Mouse (Mus musculus): ENCODE results near the gene Selenbp2.
"Not testable (repeated sequence)": the region's sequence is repeated elsewhere in the genome, so short reads cannot be mapped to it uniquely, and the experiment has no call there.

Gene Selenbp2

GRCm38 (mm10) chr3:94693329-94693825, at the start of gene Selenbp2:
TSS of gene Selenbp2 (plus strand) at chr3:94693556.
- in situ Hi-C loops (cut with MboI, MseI): no loop called here

- in situ Hi-C loops (cut with MboI, MseI): no loop called here
Observed at GRCm38 (mm10) chr3:94648755-94649590, 44.4 kb upstream of the Selenbp2 start.

GRCm38 (mm10) chr3:94650409-94650808, 42.9 kb upstream of the Selenbp2 start:
- in situ Hi-C loops (cut with MboI, MseI): no loop called here

GRCm38 (mm10) chr3:94653967-94654366, 39.4 kb upstream of the Selenbp2 start:
- in situ Hi-C loops (cut with MboI, MseI): not testable (repeated sequence)

DNA sequence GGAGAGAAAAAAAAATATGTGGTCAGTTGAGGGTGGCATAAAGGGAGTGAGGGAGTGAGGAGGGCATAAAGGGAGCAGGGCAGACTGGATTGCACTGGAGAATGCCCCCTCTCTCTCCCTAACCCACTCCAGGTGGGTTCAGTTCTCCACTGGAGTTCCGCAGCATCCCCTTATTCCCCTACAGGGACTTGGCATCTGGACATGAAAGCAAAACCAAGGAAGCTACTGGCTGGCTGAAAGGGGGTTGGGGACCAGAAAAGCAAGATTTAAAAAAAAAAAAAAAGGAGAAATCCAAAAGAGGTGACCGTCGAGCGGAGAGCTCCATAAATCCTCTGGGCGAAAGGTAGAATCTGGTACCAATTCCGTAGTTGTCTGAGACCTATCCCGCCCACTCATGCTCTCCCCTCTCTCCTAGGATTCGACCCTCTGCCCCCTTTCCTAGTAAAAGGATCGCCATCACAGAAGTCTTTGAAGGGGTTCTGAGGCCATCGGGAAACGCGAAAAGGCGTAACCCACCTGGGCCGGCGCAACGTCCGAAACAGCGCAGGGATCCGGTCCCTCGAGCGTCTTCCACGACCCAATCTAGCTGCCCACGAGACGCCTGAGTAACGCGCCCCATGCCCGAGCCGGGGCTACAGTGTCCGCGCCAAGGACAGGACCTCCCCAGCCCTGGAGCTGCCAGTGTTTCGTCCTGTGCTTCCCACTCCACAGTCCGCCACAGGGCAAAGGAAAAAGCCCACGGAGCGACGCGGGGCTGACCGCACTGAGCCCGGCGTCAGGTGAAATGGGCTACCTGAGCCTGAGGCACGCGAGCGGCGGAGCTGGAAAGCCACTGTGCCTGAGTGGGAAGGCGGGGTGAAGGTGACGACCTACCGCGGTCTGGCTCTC, 35.3 kb upstream of the Selenbp2 start:
- in situ Hi-C loops (cut with MboI, MseI): not testable (repeated sequence)

GRCm38 (mm10) chr3:94658740-94659095, 34.6 kb upstream of the Selenbp2 start, which contains the start of gene Tuft1:
TSS of gene Tuft1 (minus strand) at chr3:94658872.
- in situ Hi-C loops (cut with MboI, MseI): not testable (repeated sequence)

DNA sequence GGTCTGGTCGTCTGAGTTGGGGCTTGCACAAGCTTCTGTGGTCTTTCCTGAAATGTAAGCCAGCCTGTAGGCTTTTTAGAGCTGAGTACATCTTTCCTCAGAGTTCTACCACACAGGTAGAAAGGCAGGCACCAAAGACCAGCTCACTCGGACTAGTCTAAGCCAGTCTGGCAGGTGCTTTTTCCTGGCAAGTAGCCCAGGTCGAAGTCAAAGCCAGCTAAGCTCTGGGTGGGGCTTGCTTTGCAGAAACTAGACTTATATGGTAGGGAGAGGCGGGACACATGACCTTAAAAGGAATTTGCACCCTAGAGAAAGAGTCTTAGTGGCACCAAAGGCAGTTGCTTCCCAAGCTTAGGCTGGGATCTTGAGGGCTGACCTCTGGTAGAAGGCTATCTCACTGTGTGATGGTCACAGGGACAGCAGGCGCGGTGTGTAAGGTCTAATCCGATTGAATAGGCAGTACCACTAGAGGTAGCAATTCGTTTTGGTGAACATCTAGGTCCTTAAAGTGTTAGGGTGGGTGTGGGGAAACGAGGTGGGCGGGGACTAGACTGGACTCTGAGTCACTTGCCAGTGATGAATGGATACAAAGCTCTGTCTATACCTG, 34.1 kb upstream of the Selenbp2 start:
- in situ Hi-C loops (cut with MboI, MseI): not testable (repeated sequence)

GRCm38 (mm10) chr3:94660841-94661240, 32.5 kb upstream of the Selenbp2 start:
- in situ Hi-C loops (cut with MboI, MseI): loop anchor here (5.0 kb wide), 1 partner anchor 101 kb away; no protein-coding TSS in a partner anchor

DNA sequence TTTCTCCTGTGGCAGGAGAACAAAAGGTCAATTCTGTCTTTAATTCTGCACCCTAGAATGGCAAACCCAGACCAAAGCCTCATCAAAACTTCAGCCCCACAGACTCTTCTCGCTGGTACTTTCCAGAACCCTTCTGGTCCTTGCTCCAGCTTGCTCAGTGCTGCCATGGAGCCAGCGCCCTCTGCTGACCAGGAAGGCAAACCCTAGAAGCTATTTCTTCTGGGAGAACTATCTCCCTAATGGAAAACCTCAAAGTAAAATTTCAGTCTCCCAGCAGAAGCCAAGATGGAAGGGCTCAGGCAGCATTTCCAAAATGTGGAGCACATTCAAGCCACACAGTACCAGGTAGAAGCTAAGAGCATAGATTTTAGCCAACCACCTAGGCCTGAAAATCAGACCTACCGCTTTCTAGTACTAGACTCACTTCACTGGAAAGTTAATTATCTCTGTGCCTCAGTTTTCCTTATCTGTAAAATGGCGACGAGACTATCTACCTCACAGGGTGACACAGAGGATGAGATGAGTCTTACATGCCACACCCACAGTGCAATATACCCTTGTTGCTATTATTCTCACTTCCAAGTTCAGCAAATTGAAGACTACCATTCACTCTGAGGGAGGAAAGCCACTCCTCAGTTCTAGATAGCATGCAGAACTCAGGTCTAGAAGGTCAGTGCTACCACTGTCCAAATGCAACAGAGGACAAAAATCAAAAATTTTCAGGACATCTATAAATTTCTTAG, 28.1 kb upstream of the Selenbp2 start:
- in situ Hi-C loops (cut with MboI, MseI): not testable (repeated sequence)

GRCm38 (mm10) chr3:94665896-94666295, 27.5 kb upstream of the Selenbp2 start:
- in situ Hi-C loops (cut with MboI, MseI): not testable (repeated sequence)

- in situ Hi-C loops (cut with MboI, MseI): not testable (repeated sequence)
Observed at GRCm38 (mm10) chr3:94675101-94675500, 18.3 kb upstream of the Selenbp2 start.

GRCm38 (mm10) chr3:94679351-94679841, 14.0 kb upstream of the Selenbp2 start:
- in situ Hi-C loops (cut with MboI, MseI): no loop called here

- in situ Hi-C loops (cut with MboI, MseI): not testable (repeated sequence)
Observed at GRCm38 (mm10) chr3:94680032-94680431, 13.3 kb upstream of the Selenbp2 start.

GRCm38 (mm10) chr3:94680783-94681182, 12.6 kb upstream of the Selenbp2 start:
- in situ Hi-C loops (cut with MboI, MseI): no loop called here

GRCm38 (mm10) chr3:94683646-94684045, 9.7 kb upstream of the Selenbp2 start:
- in situ Hi-C loops (cut with MboI, MseI): no loop called here

DNA sequence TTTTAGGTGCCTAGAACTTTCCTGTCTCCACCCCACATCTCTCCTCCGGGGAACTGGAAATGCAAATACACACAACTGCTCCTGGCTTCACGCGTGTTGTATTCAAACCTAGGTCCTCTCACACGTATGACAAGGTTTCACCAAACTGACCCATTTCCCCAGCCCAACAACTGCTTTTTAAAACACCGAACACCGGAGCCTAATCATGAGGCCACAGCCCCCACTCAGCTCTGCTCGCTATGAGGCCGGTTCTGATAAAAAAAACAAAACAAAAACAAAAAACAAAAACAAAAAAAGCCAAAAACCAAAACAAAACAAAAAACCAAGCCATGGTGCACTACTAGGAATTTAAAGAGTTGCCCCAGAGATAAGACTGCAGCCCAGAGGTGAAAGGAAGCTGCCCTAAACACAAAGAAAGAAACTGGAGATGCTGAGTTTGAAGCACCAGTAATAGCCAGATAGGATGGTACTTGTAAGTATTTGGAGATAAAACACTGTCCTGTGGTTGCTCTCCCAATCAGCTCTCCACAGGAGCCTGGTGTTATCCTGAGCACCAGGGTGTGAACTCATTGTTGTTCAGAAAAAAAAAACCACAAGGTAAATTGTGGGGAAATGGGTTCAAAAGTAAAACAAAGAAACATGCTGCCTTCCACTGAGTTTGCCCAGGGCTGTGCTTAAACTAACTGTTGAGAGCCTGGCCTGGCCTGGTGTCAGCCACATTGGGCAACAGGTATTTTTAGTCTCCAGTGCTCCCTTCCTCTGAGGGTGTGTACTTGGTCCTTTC, 7.2 kb upstream of the Selenbp2 start:
- in situ Hi-C loops (cut with MboI, MseI): not testable (repeated sequence)

- in situ Hi-C loops (cut with MboI, MseI): not testable (repeated sequence)
Observed at GRCm38 (mm10) chr3:94688698-94689097, 4.7 kb upstream of the Selenbp2 start.

DNA sequence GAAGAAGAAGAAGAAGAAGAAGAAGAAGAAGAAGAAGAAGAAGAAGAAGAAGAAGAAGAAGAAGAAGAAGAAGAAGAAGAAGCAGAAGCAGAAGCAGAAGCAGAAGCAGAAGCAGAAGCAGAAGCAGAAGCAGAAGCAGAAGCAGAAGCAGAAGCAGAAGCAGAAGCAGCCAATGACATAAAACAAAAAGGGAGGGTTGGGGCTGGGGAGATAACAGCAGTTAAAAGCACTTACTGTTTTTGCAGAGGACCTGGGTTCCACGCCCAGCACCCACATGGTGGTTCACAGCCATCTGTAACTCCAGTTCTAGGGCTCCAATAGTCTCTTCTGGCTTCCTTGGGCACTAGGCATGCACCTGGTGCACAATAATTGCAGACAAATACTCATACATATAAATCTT, 4.2 kb upstream of the Selenbp2 start:
- in situ Hi-C loops (cut with MboI, MseI): not testable (repeated sequence)

GRCm38 (mm10) chr3:94690162-94690561, 3.2 kb upstream of the Selenbp2 start:
- in situ Hi-C loops (cut with MboI, MseI): not testable (repeated sequence)

DNA sequence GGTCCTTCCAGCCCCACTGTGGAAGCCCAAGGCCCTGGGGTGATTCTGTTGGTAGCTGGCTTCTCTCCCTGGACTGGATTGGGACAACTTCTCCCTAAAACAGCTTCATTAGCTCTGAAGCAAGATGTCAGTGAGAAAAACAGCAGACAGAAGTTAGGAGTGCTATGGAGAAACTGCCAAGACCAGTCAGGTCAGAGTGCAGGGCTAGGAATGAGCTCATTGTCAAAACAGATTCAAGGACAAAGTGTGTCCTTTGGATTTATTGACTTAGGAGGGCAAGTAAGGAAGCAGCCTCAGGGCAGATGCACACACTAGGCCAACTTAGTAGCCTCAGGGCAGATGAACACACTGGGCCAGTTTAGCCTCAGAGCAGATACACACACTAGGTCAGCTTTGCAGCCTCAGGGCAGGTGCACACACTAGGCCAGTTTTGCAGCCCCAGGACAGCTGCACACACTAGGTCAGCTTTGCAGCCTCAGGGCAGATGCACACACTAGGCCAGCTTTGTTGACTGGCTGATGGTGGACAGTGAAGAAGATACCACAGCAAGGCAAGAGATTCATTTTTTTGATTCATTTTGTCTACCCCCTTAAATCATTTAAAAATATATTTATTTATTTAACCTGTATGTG, 2.6 kb upstream of the Selenbp2 start:
- in situ Hi-C loops (cut with MboI, MseI): no loop called here
